In the genomic region with DNA sequence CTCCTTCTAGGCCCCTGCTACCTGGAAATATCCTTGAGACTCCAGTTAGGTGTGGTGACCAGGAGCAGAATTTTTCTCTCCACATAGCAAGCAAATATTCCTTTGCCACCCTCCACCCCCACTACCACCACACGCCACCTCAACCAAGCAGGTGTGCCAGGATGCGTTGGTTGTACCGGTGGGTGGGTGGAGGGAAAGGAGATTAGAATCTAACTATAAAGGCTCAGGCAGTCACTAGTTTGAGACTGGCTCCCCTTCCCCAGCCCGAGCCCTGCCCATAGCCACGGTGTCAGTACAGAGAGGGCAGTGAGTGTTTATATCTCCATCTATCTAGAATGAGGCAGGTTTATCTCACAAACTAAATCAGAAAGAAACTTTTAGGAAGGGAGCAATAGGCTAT, we compare ENCODE assay signal across 23 mouse cellular contexts. TPM values are rescaled to one million over a fixed set of nuclear protein-coding genes. Genes with fewer than 3 reads are reported as not detected.
A peak's percentile ranks its signal among the peaks of the same experiment; 100 is the strongest.
DNase-seq lines count a peak whose midpoint lies in the region; ATAC-seq lines count a peak whose summit lies in the region.
"Had no signal": no experiment of that assay in that cellular context is flagged by ENCODE, and none has a peak within 500 bp of the region (broad histone marks: within the 10 kb centered on the region; RNA-seq: fewer than 3 reads in every experiment).

No protein-coding gene starts in this region.

- peak; percentile 56 for DNase-seq in CD4-positive helper T cell, adult 2 months (ENCODE audit: low read depth, low spot score)
- DNase-seq in CD4-positive, CD25-positive, alpha-beta regulatory T cell, adult 2 months (ENCODE audit: low read depth, low spot score) = peak; percentile 53
- DNase-seq in induced T-regulatory cell, adult 2 months (ENCODE audit: low read depth) = peak; percentile 56
- peak; percentile 67 for DNase-seq in thymus, postnatal 25 days
- no peak for DNase-seq in adrenal gland, adult 18-20 months (ENCODE audit: low spot score in 2 of 2)
- no peak for DNase-seq in left cerebral cortex, postnatal 10 days (ENCODE audit: extremely low spot score in 1 of 2, low spot score in 2 of 2)
- DNase-seq: adrenal gland, postnatal 14 days; cerebellum, adult 11-12 months; cerebellum, adult 9-11 months; cerebellum, postnatal 36 days; forebrain, postnatal 0 days; gastrocnemius, adult 2 months; gastrocnemius, postnatal 25 days; heart, postnatal 36 days had no signal

- intact Hi-C loops in left cerebral cortex, postnatal 10 days (cut with DNase I) = no loop called here

- WGBS in liver, embryonic 12.5 days (ENCODE audit: insufficient replicate concordance) = 70% methylated on average over 5 of the region's 5 CpGs

- H3K27ac ChIP-seq in liver, embryonic 12.5 days = no peak overlapping the region
- H3K27ac ChIP-seq: embryonic facial prominence, embryonic 13.5 days; forebrain, embryonic 13.5 days; gastrocnemius, adult 2 months; hindbrain, embryonic 12.5 days; intestine, embryonic 15.5 days had no signal

- H3K4me2 ChIP-seq in liver, embryonic 12.5 days = no peak overlapping the region
- H3K4me2 ChIP-seq: embryonic facial prominence, embryonic 13.5 days; forebrain, embryonic 13.5 days; heart, embryonic 12.5 days; hindbrain, embryonic 12.5 days; intestine, embryonic 15.5 days had no signal

- H3K36me3 ChIP-seq in liver, embryonic 12.5 days = no peaks in the 10 kb centered on the region
- H3K36me3 ChIP-seq: embryonic facial prominence, embryonic 13.5 days; heart, embryonic 12.5 days; hindbrain, embryonic 12.5 days; intestine, embryonic 15.5 days had no signal

- no peak overlapping the region for H3K4me3 ChIP-seq in liver, embryonic 12.5 days
- H3K4me3 ChIP-seq: embryonic facial prominence, embryonic 13.5 days; forebrain, embryonic 13.5 days; gastrocnemius, adult 2 months; heart, embryonic 12.5 days; hindbrain, embryonic 12.5 days; intestine, embryonic 15.5 days had no signal

- no peaks in the 10 kb centered on the region for H3K4me1 ChIP-seq in liver, embryonic 12.5 days
- H3K4me1 ChIP-seq: embryonic facial prominence, embryonic 13.5 days; forebrain, embryonic 13.5 days; heart, embryonic 12.5 days; intestine, embryonic 15.5 days had no signal

- H3K9ac ChIP-seq in liver, embryonic 12.5 days = no peak overlapping the region
- H3K9ac ChIP-seq: embryonic facial prominence, embryonic 13.5 days; forebrain, embryonic 13.5 days; forebrain, postnatal 0 days; heart, embryonic 12.5 days; hindbrain, embryonic 12.5 days; intestine, embryonic 15.5 days had no signal

- no peak for ATAC-seq in liver, embryonic 12.5 days
- ATAC-seq: forebrain, embryonic 13.5 days; forebrain, postnatal 0 days; hindbrain, embryonic 16.5 days; intestine, embryonic 15.5 days; Patski had no signal

- no peaks in the 10 kb centered on the region for H3K27me3 ChIP-seq in liver, embryonic 12.5 days (replicated peaks)
- H3K27me3 ChIP-seq: CH12.LX; embryonic facial prominence, embryonic 13.5 days; hindbrain, embryonic 12.5 days; intestine, embryonic 15.5 days; Patski had no signal

- H3K9me3 ChIP-seq in liver, embryonic 12.5 days (replicated peaks) = no peaks in the 10 kb centered on the region
- H3K9me3 ChIP-seq: embryonic facial prominence, embryonic 13.5 days; forebrain, embryonic 13.5 days; heart, embryonic 12.5 days; hindbrain, embryonic 12.5 days; intestine, embryonic 15.5 days had no signal

RNA-seq across cellular contexts. Expression of a gene that starts 39.7 kb away (rescaled TPM):
- 0.23 and 0.32 TPM in 2 replicates for polyA plus RNA-seq in liver, embryonic 12.5 days (2016; fragmentation: Nextera tagmentation; extraction: Ambion mirVana)
- total RNA-seq in adrenal gland, adult 18-20 months (2021) = under 1 TPM; 0.20 to 0.74 TPM
- total RNA-seq in left cerebral cortex, postnatal 10 days (2021) = not detected

Comparison
In these comparisons a context has a peak if more than half of its experiments do, and no peak if none do; other contexts are left out.
1. DNase-seq: peak in CD4-positive helper T cell, adult 2 months (single experiment), CD4-positive, CD25-positive, alpha-beta regulatory T cell, adult 2 months (single experiment), induced T-regulatory cell, adult 2 months (single experiment) and thymus, postnatal 25 days (single experiment); none in adrenal gland, adult 18-20 months (0 of 2) and left cerebral cortex, postnatal 10 days (0 of 2).